Mouse (Mus musculus) stomach, embryonic 15.5 days (tissue): ENCODE data around the gene Eno2. TPM values are rescaled to one million over a fixed set of nuclear protein-coding genes. Genes with fewer than 3 reads are reported as not detected.

ENCODE experiments used
- ATAC-seq: fragments of 200-750 bp; cut with Nextera tagmentation; 2 replicates; pipeline ENCODE4 v1.8.0; 2017; ENCODE audit warnings: low read depth, moderate number of reproducible peaks, moderate TSS enrichment; ENCODE audit not compliant: insufficient read depth, low FRiP score
- H3K27ac ChIP-seq: fragments of 300-500 bp; sonication (generic); 2 replicates; pipeline ENCODE4 v1.5.1; 2015; ENCODE audit warnings: mild to moderate bottlenecking, inconsistent platforms
- H3K27me3 ChIP-seq: fragments of 300-500 bp; sonication (generic); replicated peaks from 2 replicates; pipeline ENCODE4 v1.6.1; 2015; ENCODE audit warnings: inconsistent platforms
- H3K36me3 ChIP-seq: fragments of 300-500 bp; sonication (generic); 2 replicates; pipeline ENCODE4 v1.6.1; 2015; ENCODE audit warnings: inconsistent platforms
- H3K4me1 ChIP-seq: fragments of 300-500 bp; sonication (generic); 2 replicates; pipeline ENCODE4 v1.6.1; 2015; ENCODE audit warnings: inconsistent platforms
- H3K4me2 ChIP-seq: fragments of 300-500 bp; sonication (generic); 2 replicates; pipeline ENCODE4 v1.6.1; 2015; ENCODE audit warnings: mild to moderate bottlenecking, inconsistent platforms
- H3K4me3 ChIP-seq: fragments of 300-500 bp; sonication (generic); replicated peaks from 2 replicates; pipeline ENCODE4 v1.5.1; 2015; ENCODE audit warnings: inconsistent platforms
- H3K9ac ChIP-seq: fragments of 300-500 bp; sonication (generic); 2 replicates; pipeline ENCODE4 v1.6.1; 2015; ENCODE audit warnings: inconsistent platforms
- H3K9me3 ChIP-seq: fragments of 300-500 bp; sonication (generic); 2 replicates; pipeline ENCODE4 v1.6.1; 2016; ENCODE audit warnings: inconsistent platforms
- WGBS: fragments of 180-500 bp; shearing (Covaris S2); methylation state at CpG from one replicate; pipeline ENCODE4 v1.1.7; 2015; 5-methylcytosine and 5-hydroxymethylcytosine counted together
- polyA plus RNA-seq: library from polyadenylated mRNA; unstranded; fragments of >200 nt; fragmentation: Nextera tagmentation; extraction: Ambion mirVana; gene quantifications from 2 replicates; pipeline ENCODE4 v1.2.1, GENCODE M21; 2015

Eno2 gene
- polyA plus RNA-seq, 1 experiment from 2014 or later, result 6.9 TPM

- Histone ChIP-seq H3K9ac (no peak overlapping the region), H3K27me3 (no peaks in the 10 kb centered on the region)
Observed at GRCm38 (mm10) chr6:124743647-124744046, 25.8 kb downstream of the Eno2 start.

DNA sequence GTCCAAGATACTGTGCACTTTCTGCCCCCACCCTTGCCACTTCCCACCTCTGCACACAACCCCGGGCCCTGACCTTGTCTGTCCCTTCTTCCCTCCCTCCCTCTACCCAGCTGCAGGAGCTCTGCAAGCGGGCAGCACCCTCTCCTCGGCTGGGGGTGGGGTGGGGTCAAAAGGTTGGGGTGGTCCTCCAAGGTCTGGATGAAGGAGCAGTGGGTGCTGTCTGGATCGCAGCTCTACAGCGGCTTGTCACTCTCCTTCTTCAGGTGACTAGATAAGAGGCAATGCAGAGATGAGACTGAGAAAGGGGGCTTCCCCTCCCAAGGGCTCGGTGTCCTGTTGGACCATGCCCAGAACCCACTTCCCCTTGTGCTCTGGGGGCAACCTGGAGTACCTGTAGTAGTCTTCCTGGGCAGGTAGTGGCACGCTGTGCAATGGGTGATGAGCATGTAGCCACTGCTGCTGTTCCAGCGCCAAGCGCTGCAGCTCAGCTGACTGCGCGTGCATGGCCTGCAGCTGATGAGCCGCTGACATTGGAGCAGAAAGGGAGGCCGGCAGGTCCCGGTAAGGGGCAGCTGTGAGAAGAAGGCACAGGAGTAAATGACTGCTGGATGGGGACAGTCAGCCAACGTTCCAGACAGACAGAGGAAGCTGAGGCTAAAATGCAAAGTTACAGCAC, 26.5 kb downstream of the Eno2 start:
- H3K4me3 ChIP-seq, result no peak overlapping the region
- no peak overlapping the region for H3K27ac ChIP-seq
- H3K36me3 ChIP-seq, result peaks cover 36% of the 10 kb centered on the region
- no peak for ATAC-seq
- H3K9ac ChIP-seq, result no peak overlapping the region
- H3K27me3 ChIP-seq, result no peaks in the 10 kb centered on the region
- no peaks in the 10 kb centered on the region for H3K9me3 ChIP-seq
- no peak overlapping the region for H3K4me2 ChIP-seq
- H3K4me1 ChIP-seq, result peaks cover 39% of the 10 kb centered on the region
- 89% methylated on average over 15 of the region's 15 CpGs for WGBS

More at GRCm38 (mm10) chr6:124743647-124744046, 25.8 kb downstream of the Eno2 start:
- no peak overlapping the region for H3K27ac ChIP-seq
- no peak overlapping the region for H3K4me3 ChIP-seq
- WGBS, result 84% methylated on average over 8 of the region's 8 CpGs
- no peak overlapping the region for H3K4me2 ChIP-seq
- H3K4me1 ChIP-seq, result peaks cover 39% of the 10 kb centered on the region
- peaks cover 40% of the 10 kb centered on the region for H3K36me3 ChIP-seq
- H3K9me3 ChIP-seq, result no peaks in the 10 kb centered on the region
- no peak for ATAC-seq

DNA sequence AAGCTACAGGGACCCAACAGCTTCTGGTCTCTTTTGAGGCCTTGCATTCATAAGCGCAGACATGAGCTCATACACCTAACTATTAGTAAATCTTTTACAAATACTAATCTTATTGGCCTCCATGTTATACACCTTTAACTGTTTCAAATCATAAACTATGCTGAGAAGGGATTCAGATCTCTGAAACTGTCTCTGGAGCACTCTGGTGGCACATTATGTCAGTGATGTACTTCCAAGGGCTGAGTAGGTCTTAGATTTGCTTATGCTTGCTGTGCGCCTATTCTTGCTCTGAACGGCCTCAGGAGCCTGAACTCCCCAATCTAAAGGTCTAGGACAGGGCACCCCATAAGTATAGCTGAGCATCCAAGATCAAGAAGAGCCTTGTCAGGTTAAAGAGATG, 27.6 kb downstream of the Eno2 start:
- no peaks in the 10 kb centered on the region for H3K9me3 ChIP-seq
- peak overlapping the region; percentile 78 for H3K4me2 ChIP-seq
- no peaks in the 10 kb centered on the region for H3K27me3 ChIP-seq
- H3K36me3 ChIP-seq, result peaks cover 25% of the 10 kb centered on the region
- ATAC-seq, result no peak
- 78% methylated on average over 3 of the region's 3 CpGs for WGBS
- no peak overlapping the region; the same call in 1 of the 2 replicates for H3K9ac ChIP-seq
- H3K4me1 ChIP-seq, result peaks cover 35% of the 10 kb centered on the region
- peak overlapping the region; percentile 60; the same call in 1 of the 2 replicates for H3K4me3 ChIP-seq
- H3K27ac ChIP-seq, result peak overlapping the region; percentile 99

DNA sequence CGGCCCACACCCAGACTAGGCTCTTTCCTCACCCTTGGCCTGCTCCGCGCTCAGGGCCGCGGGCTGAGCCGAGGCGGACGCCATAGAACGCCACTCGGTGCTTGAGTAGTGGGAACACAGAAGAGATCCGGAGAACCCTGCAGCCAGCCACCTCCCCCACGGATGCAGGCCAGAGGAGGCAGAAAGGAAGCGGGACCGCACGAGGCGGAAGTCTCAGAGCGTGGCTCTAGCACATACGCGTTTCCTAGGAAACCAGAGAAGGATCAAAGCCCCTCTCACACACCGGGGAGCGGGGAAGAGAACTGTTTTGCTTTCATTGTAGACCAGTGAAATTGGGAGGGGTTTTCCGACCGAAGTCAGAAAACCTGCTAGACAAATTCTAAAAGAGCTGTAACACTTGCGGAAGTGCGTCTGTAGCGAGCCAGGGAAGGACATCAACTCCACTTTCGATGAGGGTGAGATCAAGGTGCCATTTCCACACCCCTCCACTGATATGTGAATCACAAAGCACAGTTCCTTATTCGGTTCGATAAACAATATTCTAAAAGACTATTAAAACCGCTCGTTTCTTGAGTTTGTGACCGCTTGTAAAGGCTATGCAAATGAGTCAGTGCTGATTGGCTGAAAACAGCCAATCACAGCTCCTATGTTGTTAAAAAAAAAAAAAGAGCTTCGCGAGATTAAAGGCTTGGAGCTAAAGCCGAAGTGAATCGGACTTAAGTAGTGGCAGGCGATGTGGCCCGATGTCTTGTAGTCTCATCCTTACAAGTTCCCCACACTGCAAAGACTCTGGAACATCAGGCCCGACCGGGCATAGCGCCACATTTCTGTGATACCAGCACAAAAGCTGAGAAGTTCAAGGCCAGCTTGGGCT, 28.3 kb downstream of the Eno2 start, which contains the start of gene Grcc10:
TSS of gene Grcc10 (minus strand) at position 487 of the 874 bp plus-strand sequence.
- peak within 1 kb of the TSS; percentile 99 for H3K27ac ChIP-seq
- peak within 1 kb of the TSS; percentile 77 for H3K9ac ChIP-seq
- WGBS, result under 1% methylated on average over 41 of the region's 41 CpGs
- peaks cover 28% of the 10 kb centered on the region for H3K4me1 ChIP-seq
- ATAC-seq, result peak; percentile 74
- no peaks in the 10 kb centered on the region for H3K27me3 ChIP-seq
- no peaks in the 10 kb centered on the region for H3K9me3 ChIP-seq
- H3K4me2 ChIP-seq, result peak within 1 kb of the TSS; percentile 78
- peaks cover 24% of the 10 kb centered on the region for H3K36me3 ChIP-seq
- peak within 1 kb of the TSS; percentile 60 for H3K4me3 ChIP-seq

- under 1% methylated on average over 29 of the region's 29 CpGs for WGBS
- Histone ChIP-seq H3K27me3 (no peaks in the 10 kb centered on the region), H3K4me2 (peak overlapping the region; percentile 78), H3K4me3 (peak overlapping the region; percentile 60), H3K4me1 (peaks cover 23% of the 10 kb centered on the region), H3K27ac (peak overlapping the region; percentile 99), H3K9me3 (no peaks in the 10 kb centered on the region), H3K36me3 (peaks cover 24% of the 10 kb centered on the region), H3K9ac (peak overlapping the region; percentile 77)
- peak; percentile 6 for ATAC-seq
Observed at GRCm38 (mm10) chr6:124740211-124740887, 29.1 kb downstream of the Eno2 start.

GRCm38 (mm10) chr6:124739231-124739796, 30.2 kb downstream of the Eno2 start:
- Histone ChIP-seq H3K9ac (no peak overlapping the region), H3K9me3 (no peaks in the 10 kb centered on the region), H3K4me3 (no peak overlapping the region), H3K4me2 (peak overlapping the region; percentile 41; the same call in 1 of the 2 replicates), H3K4me1 (peaks cover 17% of the 10 kb centered on the region), H3K27ac (peak overlapping the region; percentile 99; the same call in 1 of the 2 replicates), H3K27me3 (no peaks in the 10 kb centered on the region), H3K36me3 (peaks cover 15% of the 10 kb centered on the region)
- WGBS, result 78% methylated on average over 10 of the region's 10 CpGs
- ATAC-seq, result no peak

DNA sequence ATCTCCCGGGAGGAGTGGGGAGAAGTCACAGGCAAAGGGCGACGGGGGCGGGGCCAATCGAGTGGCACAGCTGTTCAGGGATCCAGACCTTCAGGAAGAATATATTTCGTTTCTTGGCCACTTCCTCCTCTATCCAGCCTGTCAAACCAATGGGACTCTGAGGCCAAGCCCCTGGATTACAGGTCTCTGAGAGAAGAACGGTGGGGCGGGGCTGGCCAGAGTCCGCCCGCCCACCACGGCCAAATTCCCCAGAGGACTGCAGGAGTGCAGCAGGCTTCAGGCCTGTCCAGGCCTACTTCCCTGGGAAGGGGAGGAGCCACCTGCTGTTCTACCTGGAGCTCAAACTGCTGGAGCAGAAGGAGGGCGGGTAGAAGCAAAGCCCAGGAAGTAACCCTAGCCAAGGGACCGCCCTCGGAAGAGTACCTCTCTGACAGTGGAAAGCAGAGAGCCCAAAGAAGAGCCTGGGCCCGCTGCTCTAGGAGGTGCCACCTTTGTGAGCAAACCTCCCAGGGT, 30.9 kb downstream of the Eno2 start, which contains the start of gene Ptpn6:
TSS of gene Ptpn6 (minus strand) at position 204 of the 513 bp plus-strand sequence.
- H3K9me3 ChIP-seq, result no peaks in the 10 kb centered on the region
- H3K27me3 ChIP-seq, result no peaks in the 10 kb centered on the region
- WGBS, result 23% methylated on average over 15 of the region's 15 CpGs
- ATAC-seq, result peak; percentile 82
- H3K4me2 ChIP-seq, result peak within 1 kb of the TSS; percentile 41
- peaks cover 9% of the 10 kb centered on the region for H3K36me3 ChIP-seq
- peaks cover 17% of the 10 kb centered on the region for H3K4me1 ChIP-seq
- H3K9ac ChIP-seq, result no peak within 1 kb of the TSS
- peak within 1 kb of the TSS; percentile 23 for H3K4me3 ChIP-seq
- H3K27ac ChIP-seq, result peak within 1 kb of the TSS; percentile 99

- Histone ChIP-seq H3K9me3 (no peaks in the 10 kb centered on the region), H3K4me3 (no peak overlapping the region), H3K36me3 (no peaks in the 10 kb centered on the region), H3K27ac (no peak overlapping the region), H3K4me2 (no peak overlapping the region), H3K4me1 (peaks cover 18% of the 10 kb centered on the region), H3K27me3 (no peaks in the 10 kb centered on the region), H3K9ac (no peak overlapping the region)
- ATAC-seq, result no peak
- 90% methylated on average over 11 of the region's 11 CpGs for WGBS
Observed at GRCm38 (mm10) chr6:124737040-124737439, 32.4 kb downstream of the Eno2 start.

- 80% methylated on average over 3 of the region's 3 CpGs for WGBS
- Histone ChIP-seq H3K4me2 (no peak overlapping the region), H3K9me3 (no peaks in the 10 kb centered on the region), H3K4me1 (0 out of 2 replicates have a peak, but pooled peaks cover 6% of the 10 kb centered on the region), H3K27ac (no peak overlapping the region), H3K36me3 (no peaks in the 10 kb centered on the region), H3K9ac (no peak overlapping the region), H3K4me3 (no peak overlapping the region), H3K27me3 (no peaks in the 10 kb centered on the region)
- ATAC-seq, result no peak
Observed at GRCm38 (mm10) chr6:124734417-124734816, 35.1 kb downstream of the Eno2 start.

DNA sequence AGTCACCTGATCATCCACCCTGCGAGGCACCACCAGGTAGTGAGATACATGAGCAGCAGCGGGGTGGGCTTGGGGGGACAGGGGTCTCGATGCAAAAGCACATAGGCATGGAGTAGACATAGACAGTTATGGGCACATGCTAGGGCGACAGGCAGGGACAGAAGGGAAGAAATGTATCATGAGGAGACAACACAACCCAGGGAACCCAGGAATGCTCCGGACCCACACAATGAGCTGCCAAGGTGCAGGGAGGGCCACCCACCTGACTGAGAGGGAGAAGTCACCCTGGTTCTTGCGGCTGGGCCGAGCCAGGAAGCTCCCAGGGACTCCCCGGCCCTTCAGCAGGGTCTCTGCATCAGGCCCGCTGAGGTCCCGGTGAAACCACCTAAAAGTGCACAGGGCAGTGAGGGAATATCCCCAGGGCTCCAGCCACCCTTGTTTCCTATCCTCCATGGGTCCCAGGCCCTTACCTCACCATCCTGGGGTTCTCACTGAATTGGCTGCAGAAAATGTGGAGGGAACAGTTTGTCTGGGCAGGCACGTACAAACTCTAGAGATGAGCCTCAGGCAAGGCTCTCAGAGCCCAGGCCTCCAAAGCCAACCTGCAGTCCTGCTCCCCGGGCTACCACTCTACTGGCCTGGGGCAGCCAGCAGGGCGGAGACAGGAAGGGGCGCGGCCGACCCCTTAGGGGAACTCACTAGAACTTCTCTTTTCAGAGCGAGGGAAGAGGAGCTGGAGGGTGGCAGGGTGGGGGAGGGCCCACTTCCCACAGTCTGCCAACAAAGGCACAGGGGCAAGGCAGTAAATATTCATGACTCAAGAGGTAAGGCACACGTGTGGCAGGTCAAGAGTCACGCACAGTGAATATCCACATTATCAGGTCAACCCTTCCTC, 36.8 kb downstream of the Eno2 start:
- Histone ChIP-seq H3K9ac (no peak overlapping the region), H3K9me3 (no peaks in the 10 kb centered on the region), H3K4me2 (no peak overlapping the region), H3K36me3 (no peaks in the 10 kb centered on the region), H3K4me3 (peak overlapping the region; percentile 16), H3K27me3 (no peaks in the 10 kb centered on the region), H3K4me1 (peaks cover 4% of the 10 kb centered on the region; the same call in 1 of the 2 replicates), H3K27ac (no peak overlapping the region)
- WGBS, result 52% methylated on average over 19 of the region's 19 CpGs
- ATAC-seq, result peak; percentile 45; the same call in 1 of the 2 replicates
